Mouse (Mus musculus) lung, embryonic 14.5 days (tissue): ENCODE results near the gene Glra4. TPM values are rescaled to one million over a fixed set of nuclear protein-coding genes. Genes with fewer than 3 reads are reported as not detected.

Source experiments
- ATAC-seq: fragments of 200-750 bp; cut with Nextera tagmentation; 2 replicates; pipeline ENCODE4 v1.8.0; 2017; ENCODE audit warnings: mild to moderate bottlenecking, moderate TSS enrichment, moderate library complexity; ENCODE audit not compliant: insufficient read depth
- DNase-seq: peaks from one replicate; pipeline ENCODE4 v3.0.0-alpha.2; 2015
- H3K27ac ChIP-seq: fragments of 300-500 bp; sonication (generic); 2 replicates; pipeline ENCODE4 v1.5.1; 2014; ENCODE audit warnings: low read depth, mild to moderate bottlenecking, moderate library complexity
- H3K27me3 ChIP-seq: fragments of 300-500 bp; sonication (generic); 2 replicates; pipeline ENCODE4 v1.6.1; 2014; ENCODE audit warnings: low read length, control low read depth; ENCODE audit not compliant: insufficient read depth
- H3K36me3 ChIP-seq: fragments of 300-500 bp; sonication (generic); 2 replicates; pipeline ENCODE4 v1.6.1; 2014; ENCODE audit warnings: control low read depth; ENCODE audit not compliant: insufficient read depth
- H3K4me1 ChIP-seq: fragments of 300-500 bp; sonication (generic); 2 replicates; pipeline ENCODE4 v1.6.1; 2014; ENCODE audit warnings: antibody characterized with exemption, control low read depth; ENCODE audit not compliant: insufficient read depth
- H3K4me2 ChIP-seq: fragments of 300-500 bp; sonication (generic); 2 replicates; pipeline ENCODE4 v1.6.1; 2014; ENCODE audit warnings: mild to moderate bottlenecking
- H3K4me3 ChIP-seq: fragments of 300-500 bp; sonication (generic); 2 replicates; pipeline ENCODE4 v1.5.1; 2014; ENCODE audit warnings: low read depth, low read length
- H3K9ac ChIP-seq: fragments of 300-500 bp; sonication (generic); 2 replicates; pipeline ENCODE4 v1.6.1; 2014
- H3K9me3 ChIP-seq: fragments of 300-500 bp; sonication (generic); 2 replicates; pipeline ENCODE4 v1.6.1; 2016; ENCODE audit warnings: low read depth, low read length, control low read depth
- CTCF ChIP-seq: IDR thresholded peaks from 2 replicates; pipeline ENCODE4 v1.5.1; 2016; ENCODE audit warnings: antibody characterized with exemption, low read depth
- WGBS: fragments of 180-500 bp; shearing (Covaris S2); extraction: QIAGEN DNeasy Blood & Tissue Kit; methylation state at CpG from one replicate; pipeline ENCODE4 v1.1.7; 2014; 5-methylcytosine and 5-hydroxymethylcytosine counted together
- polyA plus RNA-seq: library from polyadenylated mRNA; unstranded; fragments of >200 nt; fragmentation: Nextera tagmentation; extraction: Ambion mirVana; gene quantifications from 2 replicates; pipeline ENCODE4 v1.2.1, GENCODE M21; 2014

Glra4 gene
- 0.13 TPM in 1 of 2 replicates, not detected in the other for polyA plus RNA-seq

- H3K27ac ChIP-seq = no peak within 1 kb of the TSS
- no peaks in the 10 kb centered on the region for H3K36me3 ChIP-seq
- TF ChIP-seq CTCF = no peak
- H3K4me2 ChIP-seq = no peak within 1 kb of the TSS
- no peaks in the 10 kb centered on the region for H3K9me3 ChIP-seq
- DNase-seq = no peak
- WGBS = 73% methylated on average over 3 of the region's 3 CpGs
- H3K27me3 ChIP-seq = no peaks in the 10 kb centered on the region
- no peak for ATAC-seq
- no peak within 1 kb of the TSS for H3K4me3 ChIP-seq
- H3K9ac ChIP-seq = no peak within 1 kb of the TSS
- no peaks in the 10 kb centered on the region for H3K4me1 ChIP-seq
Observed at GRCm38 (mm10) chrX:136780041-136780440, at the start of gene Glra4. TSS of gene Glra4 (minus strand) at chrX:136780141.

- no peak for TF ChIP-seq CTCF
- no peaks in the 10 kb centered on the region for H3K36me3 ChIP-seq
- H3K27me3 ChIP-seq = no peaks in the 10 kb centered on the region
- H3K4me2 ChIP-seq = no peak overlapping the region
- no peak for DNase-seq
- ATAC-seq = no peak
- H3K27ac ChIP-seq = no peak overlapping the region
- H3K4me3 ChIP-seq = no peak overlapping the region
- H3K9me3 ChIP-seq = no peaks in the 10 kb centered on the region
- H3K9ac ChIP-seq = no peak overlapping the region
- H3K4me1 ChIP-seq = no peaks in the 10 kb centered on the region
Observed at GRCm38 (mm10) chrX:136828610-136829009, 48.7 kb upstream of the Glra4 start.

- Histone ChIP-seq H3K27ac (no peak overlapping the region), H3K36me3 (no peaks in the 10 kb centered on the region), H3K27me3 (no peaks in the 10 kb centered on the region), H3K4me3 (no peak overlapping the region), H3K9me3 (no peaks in the 10 kb centered on the region), H3K4me1 (no peaks in the 10 kb centered on the region), H3K9ac (no peak overlapping the region), H3K4me2 (no peak overlapping the region)
- no peak for DNase-seq
- no peak for ATAC-seq
- WGBS = 66% methylated on average over 4 of the region's 4 CpGs
- TF ChIP-seq CTCF = no peak
Observed at GRCm38 (mm10) chrX:136825016-136825415, 45.1 kb upstream of the Glra4 start.

GRCm38 (mm10) chrX:136822371-136822770 lies 42.4 kb upstream of the Glra4 start, which contains the start of gene Plp1:
TSS of gene Plp1 (plus strand) at chrX:136822671.
- no peaks in the 10 kb centered on the region for H3K36me3 ChIP-seq
- 20% methylated on average over 1 of the region's 1 CpGs for WGBS
- H3K27me3 ChIP-seq = no peaks in the 10 kb centered on the region
- no peak for TF ChIP-seq CTCF
- DNase-seq (no peak), ATAC-seq (no peak)
- H3K4me2 ChIP-seq = no peak within 1 kb of the TSS
- H3K4me3 ChIP-seq = no peak within 1 kb of the TSS
- H3K9ac ChIP-seq = no peak within 1 kb of the TSS
- H3K27ac ChIP-seq = no peak within 1 kb of the TSS
- no peaks in the 10 kb centered on the region for H3K4me1 ChIP-seq
- H3K9me3 ChIP-seq = no peaks in the 10 kb centered on the region

GRCm38 (mm10) chrX:136820250-136820649 lies 40.3 kb upstream of the Glra4 start:
- 9% methylated on average over 1 of the region's 1 CpGs for WGBS
- Histone ChIP-seq H3K4me1 (no peaks in the 10 kb centered on the region), H3K27me3 (no peaks in the 10 kb centered on the region), H3K36me3 (no peaks in the 10 kb centered on the region), H3K4me2 (no peak overlapping the region), H3K9ac (no peak overlapping the region), H3K4me3 (no peak overlapping the region), H3K9me3 (no peaks in the 10 kb centered on the region), H3K27ac (no peak overlapping the region)
- peak; percentile 74 for TF ChIP-seq CTCF
- DNase-seq (peak; percentile 81), ATAC-seq (peak; percentile 77; the same call in 1 of the 2 replicates)

- 82% methylated on average over 6 of the region's 6 CpGs for WGBS
- H3K4me2 ChIP-seq = no peak overlapping the region
- no peak overlapping the region for H3K27ac ChIP-seq
- no peaks in the 10 kb centered on the region for H3K9me3 ChIP-seq
- no peaks in the 10 kb centered on the region for H3K36me3 ChIP-seq
- no peaks in the 10 kb centered on the region for H3K27me3 ChIP-seq
- no peak overlapping the region for H3K9ac ChIP-seq
- no peak for ATAC-seq
- no peak overlapping the region for H3K4me3 ChIP-seq
- no peak for TF ChIP-seq CTCF
- no peaks in the 10 kb centered on the region for H3K4me1 ChIP-seq
- no peak for DNase-seq
Observed at GRCm38 (mm10) chrX:136819752-136820151, 39.8 kb upstream of the Glra4 start.

- ATAC-seq (no peak), DNase-seq (no peak)
- H3K9ac ChIP-seq = no peak overlapping the region
- 47% methylated on average over 2 of the region's 2 CpGs for WGBS
- no peak overlapping the region for H3K4me3 ChIP-seq
- H3K27ac ChIP-seq = no peak overlapping the region
- H3K4me1 ChIP-seq = no peaks in the 10 kb centered on the region
- H3K4me2 ChIP-seq = no peak overlapping the region
- no peak for TF ChIP-seq CTCF
- no peaks in the 10 kb centered on the region for H3K9me3 ChIP-seq
- no peaks in the 10 kb centered on the region for H3K36me3 ChIP-seq
- 0 out of 2 replicates have a peak, but pooled peaks cover 3% of the 10 kb centered on the region for H3K27me3 ChIP-seq
Observed at GRCm38 (mm10) chrX:136797223-136797622, 17.3 kb upstream of the Glra4 start.

- Histone ChIP-seq H3K4me2 (no peak overlapping the region), H3K27me3 (no peaks in the 10 kb centered on the region), H3K27ac (no peak overlapping the region), H3K4me1 (no peaks in the 10 kb centered on the region), H3K9me3 (no peaks in the 10 kb centered on the region), H3K4me3 (no peak overlapping the region), H3K36me3 (no peaks in the 10 kb centered on the region), H3K9ac (no peak overlapping the region)
- TF ChIP-seq CTCF = no peak
- WGBS = 78% methylated on average over 4 of the region's 4 CpGs
- no peak for ATAC-seq
- peak; percentile 3 for DNase-seq
Observed at GRCm38 (mm10) chrX:136789446-136789845, 9.5 kb upstream of the Glra4 start.
